Mouse (Mus musculus) heart, postnatal 0 days (tissue): ENCODE results near the gene Slc7a14.

Experiments
- CTCF ChIP-seq: IDR thresholded peaks from 2 replicates; pipeline ENCODE4 v1.5.1; 2016; ENCODE audit warnings: antibody characterized with exemption, control low read depth, low read depth
- EP300 ChIP-seq: IDR thresholded peaks from 2 replicates; pipeline ENCODE4 v1.6.1; 2016; ENCODE audit warnings: antibody characterized with exemption, low read depth

DNA sequence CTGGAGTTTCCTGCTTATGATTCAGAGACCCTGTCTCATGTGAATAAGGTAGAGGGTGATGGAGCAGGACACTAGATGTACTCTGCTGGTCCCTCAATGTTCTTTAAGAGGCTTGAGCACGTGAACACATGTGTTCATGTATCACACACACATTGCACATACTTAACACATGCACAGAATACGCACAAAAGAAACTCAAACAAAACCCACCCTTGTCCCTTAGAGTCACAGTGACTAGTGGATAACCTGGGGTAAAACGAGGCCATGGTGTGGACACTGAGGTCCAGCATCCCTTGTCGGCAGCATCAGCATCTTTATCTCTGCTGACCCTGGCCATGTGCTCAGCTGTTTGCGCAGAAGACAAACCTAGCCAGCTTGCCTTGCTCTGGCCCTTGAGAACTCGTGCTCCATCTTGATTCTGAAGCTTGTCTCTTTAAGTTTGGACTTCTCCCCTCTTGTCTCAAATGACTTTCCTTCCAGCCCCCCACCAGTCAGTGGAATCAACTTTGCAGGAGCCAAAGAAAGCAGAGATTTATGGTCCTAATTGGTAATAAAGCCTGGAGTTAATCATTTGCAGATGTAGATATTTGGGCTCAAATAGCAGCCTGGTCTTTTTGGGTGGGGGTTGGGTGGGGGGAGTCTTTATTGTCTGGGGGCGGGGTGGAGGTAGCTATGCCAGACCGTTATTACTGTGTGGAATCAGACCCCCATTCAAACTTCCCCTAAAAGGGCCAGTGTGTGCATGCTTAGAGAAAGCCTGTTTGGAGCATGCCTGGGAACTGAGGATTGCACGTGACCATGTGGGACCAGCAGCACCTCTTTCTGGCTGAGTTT is 97.8 kb downstream of the Slc7a14 start:
- TF ChIP-seq CTCF (no peak), EP300 (no peak)
